Mouse (Mus musculus): ENCODE data around the gene Hcn2. TPM values are rescaled to one million over a fixed set of nuclear protein-coding genes. Genes with fewer than 3 reads are reported as not detected.
"Not testable (repeated sequence)": the region's sequence is repeated elsewhere in the genome, so short reads cannot be mapped to it uniquely, and the experiment has no call there.

The Hcn2 gene
- total RNA-seq, 2 experiments from 2014 or later = 118 TPM

DNA sequence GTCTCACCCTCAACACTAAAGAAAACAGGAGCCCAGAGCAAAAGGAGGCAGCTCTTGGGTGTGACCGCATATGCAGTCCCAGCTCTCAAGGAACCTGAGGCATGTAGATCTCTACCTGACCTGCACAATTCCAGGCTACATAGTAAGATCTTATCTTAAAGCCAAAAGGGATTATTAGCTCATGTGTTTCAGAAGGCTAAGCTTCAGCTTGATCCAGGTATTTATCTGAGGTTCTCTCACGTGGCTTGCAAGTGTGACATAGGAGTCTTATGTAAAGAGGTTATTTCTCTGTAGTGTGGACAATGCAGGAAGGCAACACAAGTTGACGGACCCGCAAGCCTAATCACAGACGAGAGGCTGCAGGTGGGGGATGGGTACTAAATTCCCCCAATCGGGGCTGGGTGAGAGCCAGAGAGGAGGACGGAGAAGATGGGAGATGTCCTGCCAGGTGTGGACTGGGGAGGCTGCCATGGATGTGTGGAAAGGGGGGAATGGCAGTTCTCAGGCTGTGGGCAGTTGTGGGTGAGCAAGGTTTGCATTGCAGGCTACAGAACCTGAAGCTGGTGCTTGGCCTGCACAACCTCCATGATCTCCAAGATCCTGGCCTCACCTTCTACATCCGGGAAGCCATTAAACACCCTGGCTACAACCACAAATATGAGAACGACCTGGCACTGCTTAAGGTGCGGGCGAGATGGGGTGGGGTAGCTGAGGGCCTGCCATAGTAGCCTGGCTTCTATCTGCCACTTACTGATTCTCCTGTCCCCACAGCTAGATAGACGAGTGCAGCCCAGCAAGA, 22.7 kb upstream of the Hcn2 start:
- no peak for DNase-seq (ENCODE audit: low spot score in 2 of 2)

DNA sequence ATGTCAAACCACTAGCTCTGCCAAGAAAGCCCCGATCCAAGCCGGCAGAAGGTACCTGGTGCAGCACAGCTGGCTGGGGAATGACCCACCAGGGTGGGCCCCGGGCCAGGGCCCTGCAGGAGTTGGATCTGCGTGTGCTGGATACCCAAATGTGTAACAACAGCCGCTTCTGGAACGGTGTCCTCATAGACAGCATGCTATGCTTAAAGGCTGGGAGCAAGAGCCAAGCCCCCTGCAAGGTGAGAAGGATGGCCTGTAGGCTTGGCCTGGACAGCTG, 22.1 kb upstream of the Hcn2 start:
- no peak for TF ChIP-seq CTCF (conservative IDR thresholded peaks at IDR 0.05)
- Histone ChIP-seq H3K27ac (no peak overlapping the region), H3K4me3 (no peak overlapping the region)
- no peak for DNase-seq (ENCODE audit: low spot score in 2 of 2)

More for the DNA sequence above, 22.7 kb upstream of the Hcn2 start:
- no peak for TF ChIP-seq CTCF (conservative IDR thresholded peaks at IDR 0.05)
- Histone ChIP-seq H3K27ac (no peak overlapping the region), H3K4me3 (no peak overlapping the region)

DNA sequence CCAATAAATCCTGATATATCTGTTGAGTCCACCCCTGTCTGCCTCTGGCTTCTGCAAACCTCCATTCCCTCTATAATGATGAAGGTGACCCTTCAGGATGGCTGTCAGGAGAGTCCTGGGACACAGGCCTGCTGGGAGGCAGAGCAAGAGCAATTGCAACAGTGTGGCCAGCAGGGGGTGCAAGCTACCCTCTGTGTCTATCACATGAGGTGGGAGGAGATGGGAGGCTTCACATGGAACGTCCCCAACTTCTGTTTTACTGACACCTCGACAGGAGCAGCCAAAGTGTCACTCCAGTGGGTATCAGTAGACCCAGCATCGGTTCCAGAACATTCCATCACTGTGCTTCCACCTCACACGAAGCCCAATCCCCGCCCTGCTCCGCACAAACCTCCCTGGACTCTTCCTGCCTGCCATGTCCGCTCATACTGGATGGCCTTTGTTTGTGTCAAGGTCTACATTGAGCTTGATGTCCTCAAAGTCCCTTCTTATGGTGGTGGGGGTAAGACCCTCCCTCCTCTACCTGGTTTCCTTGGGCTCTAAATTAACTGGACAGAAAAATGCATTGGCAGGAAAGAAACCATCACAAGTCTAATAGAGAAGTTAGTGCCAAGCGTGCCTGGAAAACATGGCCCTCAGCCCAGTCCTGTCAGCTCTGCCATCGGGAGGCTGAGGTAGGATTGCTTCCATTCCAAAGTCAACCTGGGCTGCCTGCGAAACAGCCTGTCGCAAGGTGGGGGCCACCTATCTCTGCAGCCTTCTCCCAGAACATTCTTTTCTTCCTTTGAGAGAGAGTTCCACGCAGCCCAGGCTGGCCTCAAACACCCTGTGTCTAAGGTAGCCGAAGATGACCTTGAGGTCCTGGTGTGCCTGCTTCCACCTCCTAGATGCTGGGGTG, 21.0 kb upstream of the Hcn2 start:
- Histone ChIP-seq H3K4me3 (no peak overlapping the region), H3K27ac (peak overlapping the region; percentile 66)
- peak; percentile 94 for TF ChIP-seq CTCF (conservative IDR thresholded peaks at IDR 0.05)
- DNase-seq (ENCODE audit: low spot score in 2 of 2) = peak; percentile 73 to 75

DNA sequence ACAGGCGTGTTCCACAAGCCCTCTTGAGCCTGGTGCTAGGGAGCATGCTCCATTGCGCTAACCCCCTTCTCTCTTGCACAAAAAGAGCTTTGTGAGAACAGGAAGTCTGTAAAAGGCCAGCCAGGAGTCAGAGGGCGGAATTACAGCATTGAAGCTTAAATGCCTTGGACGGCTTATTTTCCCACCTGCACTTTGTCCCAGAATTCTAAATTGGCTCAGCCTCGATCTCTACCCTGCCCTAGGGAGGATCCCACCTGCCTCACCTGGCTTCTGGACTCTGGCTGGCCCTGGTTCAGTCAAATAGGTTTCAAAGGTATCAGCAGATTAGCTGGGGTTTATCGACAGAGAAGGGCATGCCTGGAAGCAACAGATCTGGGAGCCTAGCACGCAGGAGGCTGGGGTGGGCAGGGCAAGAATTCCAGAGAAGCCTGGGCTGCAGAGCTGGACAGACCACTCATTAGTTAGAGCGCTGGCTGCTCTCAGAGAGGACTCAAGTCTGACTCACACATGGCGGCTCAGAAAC, 20.2 kb upstream of the Hcn2 start:
- Histone ChIP-seq H3K27ac (peak overlapping the region; percentile 66), H3K4me3 (no peak overlapping the region)
- DNase-seq (ENCODE audit: low spot score in 2 of 2) = no peak
- TF ChIP-seq CTCF (conservative IDR thresholded peaks at IDR 0.05) = no peak

DNA sequence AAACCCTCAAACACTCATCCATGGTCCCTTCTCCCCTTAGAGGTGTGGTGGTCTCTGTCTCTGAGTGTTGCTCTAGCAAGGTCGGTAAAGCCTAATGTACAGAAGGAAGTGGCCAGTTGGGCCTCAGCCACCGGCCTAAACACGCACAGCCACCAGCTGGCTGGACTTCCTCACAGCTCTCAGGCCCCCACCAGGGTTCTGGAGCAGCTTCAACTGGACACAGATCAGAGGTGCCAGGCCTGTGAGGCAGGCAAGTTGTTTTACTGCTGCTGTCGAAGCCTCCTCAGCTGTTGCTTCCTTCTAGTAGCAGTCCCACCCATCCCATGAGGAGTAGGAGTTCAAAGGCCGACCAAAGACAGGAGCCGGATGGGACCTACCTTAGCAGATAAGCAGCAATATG, 18.5 kb upstream of the Hcn2 start:
- no peak for DNase-seq (ENCODE audit: low spot score in 2 of 2)
- no peak for TF ChIP-seq CTCF (conservative IDR thresholded peaks at IDR 0.05)
- Histone ChIP-seq H3K27ac (peak overlapping the region; percentile 66; the same call in 1 of the 2 replicates), H3K4me3 (no peak overlapping the region)

DNA sequence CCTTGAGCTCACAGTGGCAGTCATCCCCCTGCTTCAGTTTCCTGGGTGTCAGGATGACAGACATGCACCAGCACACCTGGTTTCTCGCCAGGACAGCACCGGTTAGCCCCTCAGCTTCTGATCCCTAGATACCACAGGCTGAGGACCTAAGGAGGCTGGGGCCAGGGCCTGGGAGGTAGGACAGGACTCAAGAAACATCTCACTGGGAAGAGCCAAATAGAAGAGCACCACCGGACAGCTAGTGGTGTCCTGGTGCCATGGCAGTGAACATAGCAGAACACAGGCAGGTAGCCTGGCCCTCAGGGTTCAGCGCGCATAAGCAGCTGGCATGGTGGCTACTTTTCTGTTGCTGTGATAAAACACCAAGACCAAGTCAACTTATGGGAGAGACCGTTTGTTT, 18.0 kb upstream of the Hcn2 start:
- TF ChIP-seq CTCF (conservative IDR thresholded peaks at IDR 0.05) = no peak
- H3K27ac ChIP-seq = peak overlapping the region; percentile 81
- no peak overlapping the region for H3K4me3 ChIP-seq
- no peak for DNase-seq (ENCODE audit: low spot score in 2 of 2)

DNA sequence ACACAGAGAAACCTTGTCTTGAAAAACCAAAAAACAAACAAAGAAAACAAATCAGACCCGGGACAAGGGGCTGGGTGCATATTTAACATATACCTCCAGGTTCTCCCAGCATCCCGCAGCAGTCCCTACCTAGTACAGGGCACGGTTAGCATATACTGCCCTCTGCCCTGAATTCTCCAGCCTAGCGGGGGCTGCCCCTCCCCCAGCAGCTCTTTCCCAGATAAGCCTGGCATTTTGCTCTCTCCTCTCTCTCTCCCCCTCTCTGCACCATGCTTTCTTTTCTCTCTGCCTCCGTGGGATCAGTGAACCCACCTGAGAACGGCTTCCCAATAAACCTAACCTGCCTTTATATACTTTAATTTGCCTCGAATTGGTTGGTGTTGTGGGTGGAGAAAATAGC, 15.8 kb upstream of the Hcn2 start:
- Histone ChIP-seq H3K4me3 (no peak overlapping the region), H3K27ac (peak overlapping the region; percentile 76)
- no peak for DNase-seq (ENCODE audit: low spot score in 2 of 2)
- no peak for TF ChIP-seq CTCF (conservative IDR thresholded peaks at IDR 0.05)

DNA sequence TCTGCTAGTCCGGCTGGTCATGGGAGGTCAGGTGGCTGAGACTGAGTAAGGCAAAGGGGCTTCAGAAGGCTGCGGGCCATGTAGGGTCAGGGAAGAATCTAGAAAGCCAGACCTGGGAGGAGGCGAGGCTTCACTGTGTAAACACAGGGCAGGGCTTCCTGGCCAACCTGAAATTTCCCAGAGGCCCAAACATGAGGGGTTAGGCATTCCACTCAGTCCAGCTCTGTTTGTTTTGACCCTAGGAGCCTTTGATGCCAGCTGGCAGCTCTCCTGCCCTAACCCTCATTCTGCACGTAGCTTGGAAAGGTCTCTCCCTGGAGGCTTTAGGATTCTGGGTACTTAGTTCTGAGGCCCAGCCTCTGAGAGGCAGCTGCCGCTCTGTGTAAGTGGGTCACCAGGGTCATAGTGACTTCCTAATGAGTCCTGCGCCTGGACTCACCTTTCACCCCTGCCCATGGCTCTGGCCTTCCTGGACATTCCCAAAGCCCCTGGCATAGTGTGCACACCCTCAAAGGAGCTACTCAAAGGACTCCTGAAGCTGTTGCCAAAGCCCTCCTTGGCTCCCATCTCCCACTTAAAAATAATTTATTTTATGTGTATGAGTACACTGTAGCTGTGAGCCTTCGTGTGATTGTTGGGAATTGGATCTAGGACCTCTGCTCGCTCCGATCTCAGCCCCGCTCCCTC, 14.8 kb upstream of the Hcn2 start:
- no peak for TF ChIP-seq CTCF (conservative IDR thresholded peaks at IDR 0.05)
- H3K27ac ChIP-seq = peak overlapping the region; percentile 76
- DNase-seq (ENCODE audit: low spot score in 2 of 2) = no peak
- no peak overlapping the region for H3K4me3 ChIP-seq

DNA sequence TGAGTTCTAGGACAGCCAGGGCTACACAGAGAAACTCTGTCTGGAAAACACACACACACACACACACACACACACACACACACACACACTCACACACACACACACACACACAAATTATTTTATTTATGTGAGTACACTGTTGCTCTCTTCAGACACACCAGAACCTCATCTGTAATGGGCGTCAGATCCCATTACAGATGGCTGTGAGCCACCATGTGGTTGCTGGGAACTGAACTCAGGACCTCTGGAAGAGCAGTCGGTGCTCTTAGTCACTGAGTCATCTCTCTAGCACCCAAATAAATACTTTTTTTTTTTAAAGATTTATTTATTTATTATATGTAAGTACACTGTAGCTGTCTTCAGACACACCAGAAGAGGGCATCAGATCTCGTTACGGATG, 13.5 kb upstream of the Hcn2 start:
- H3K4me3 ChIP-seq; H3K27ac ChIP-seq; DNase-seq (ENCODE audit: low spot score in 2 of 2): not testable (repeated sequence)

DNA sequence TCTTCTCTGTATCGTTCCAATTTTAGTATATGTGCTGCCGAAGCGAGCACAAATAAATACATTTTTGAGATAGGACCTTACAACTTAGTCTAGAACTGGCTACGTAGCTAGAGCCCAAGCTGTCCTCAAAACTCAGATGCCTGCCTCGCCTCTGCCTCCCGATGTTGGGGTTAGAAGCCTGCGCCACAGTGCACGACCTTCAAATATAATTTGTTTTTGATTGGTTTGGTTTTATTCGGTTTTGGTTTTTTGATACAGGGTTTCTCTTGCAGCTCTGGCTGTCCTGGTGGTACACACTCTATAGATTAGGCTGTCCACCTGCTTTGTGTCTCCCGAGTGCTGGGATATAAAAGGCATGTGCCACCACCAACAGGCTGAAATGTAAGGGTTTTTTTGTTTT, 12.9 kb upstream of the Hcn2 start:
- Histone ChIP-seq H3K4me3 (peak overlapping the region; percentile 99), H3K27ac (peak overlapping the region; percentile 93)
- no peak for DNase-seq (ENCODE audit: low spot score in 2 of 2)
- TF ChIP-seq CTCF (conservative IDR thresholded peaks at IDR 0.05) = no peak

DNA sequence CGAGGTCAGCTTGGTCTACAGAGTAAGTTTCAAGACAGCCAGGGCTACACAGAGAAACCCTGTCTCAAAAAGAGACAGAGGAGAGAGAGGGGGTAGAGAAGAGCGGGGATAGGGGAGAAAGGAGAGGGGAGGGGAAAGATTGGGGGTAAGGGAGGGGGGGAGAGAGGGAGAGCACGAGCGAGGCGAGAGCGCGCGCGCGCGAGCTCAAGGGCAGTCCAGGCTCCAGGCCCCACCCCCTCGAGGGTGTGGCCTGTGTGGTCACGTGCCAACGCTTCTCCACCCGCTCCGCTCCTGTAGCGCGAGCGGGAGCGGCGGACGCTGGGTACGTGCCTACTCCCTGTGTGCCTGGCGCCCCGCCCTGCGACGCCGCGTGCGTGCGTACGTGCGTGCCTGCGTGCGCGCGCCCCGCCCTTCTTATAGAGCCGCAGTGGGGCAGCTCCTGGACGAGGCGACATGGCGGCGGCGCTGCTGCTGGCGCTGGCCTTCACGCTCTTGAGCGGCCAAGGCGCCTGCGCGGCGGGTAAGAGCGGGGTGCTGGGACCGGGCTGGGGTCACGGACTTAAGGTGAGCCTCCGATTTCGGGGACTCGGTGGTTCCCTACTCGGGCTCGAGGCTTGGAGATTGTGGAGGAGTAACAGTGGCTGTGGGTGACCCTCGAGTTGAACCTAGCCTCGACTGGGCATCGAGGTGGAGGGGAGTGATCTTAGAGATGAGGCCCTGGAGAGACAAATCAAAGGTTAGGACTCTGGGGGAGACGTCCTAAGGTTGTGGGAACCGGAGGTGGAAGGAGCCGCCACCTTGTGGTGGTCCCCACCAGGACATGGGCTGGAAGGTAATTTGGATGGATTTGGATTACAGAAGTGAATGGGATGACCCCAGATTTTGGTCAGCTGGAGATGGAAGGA, 12.1 kb upstream of the Hcn2 start, which contains the start of gene Bsg:
Gene Bsg (plus strand): TSS at position 427 of the 905 bp plus-strand sequence.
- Histone ChIP-seq H3K4me3 (peak within 1 kb of the TSS; percentile 99), H3K27ac (peak within 1 kb of the TSS; percentile 93)
- DNase-seq (ENCODE audit: low spot score in 2 of 2) = peak; percentile 99
- TF ChIP-seq CTCF (conservative IDR thresholded peaks at IDR 0.05) = peak; percentile 76

DNA sequence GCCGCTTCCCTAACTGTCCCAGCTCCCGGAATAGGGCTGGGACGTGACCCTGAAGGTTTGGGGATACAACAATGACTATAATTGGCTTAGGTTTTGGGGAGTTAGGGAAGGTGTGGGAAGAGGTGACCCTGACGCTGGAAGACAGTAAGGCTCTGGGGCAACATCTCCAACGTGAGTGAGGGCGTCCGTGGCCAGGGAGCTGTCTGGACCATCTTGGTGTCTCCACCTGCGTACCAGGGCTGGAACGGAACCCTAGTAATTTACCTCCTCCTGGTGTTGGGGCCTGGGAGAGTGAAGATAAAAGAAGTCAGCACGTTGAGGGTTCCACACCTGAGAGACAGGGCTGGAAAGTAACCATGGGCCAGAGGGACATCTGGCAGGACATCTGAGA, 11.5 kb upstream of the Hcn2 start:
- Histone ChIP-seq H3K27ac (peak overlapping the region; percentile 93), H3K4me3 (peak overlapping the region; percentile 99)
- DNase-seq (ENCODE audit: low spot score in 2 of 2) = no peak
- TF ChIP-seq CTCF (conservative IDR thresholded peaks at IDR 0.05) = no peak
